Mouse (Mus musculus) testis, adult 10 weeks (tissue): ENCODE measurements around the gene Dspp. TPM values are rescaled to one million over a fixed set of nuclear protein-coding genes. Genes with fewer than 3 reads are reported as not detected.

ENCODE experiments used
- polyA plus RNA-seq: library from polyadenylated mRNA; stranded (reverse); fragments of 350-450 nt; fragmentation: Illumina TruSeq; extraction: RNeasy Lipid Tissue Mini Kit (QIAGEN cat#74804); gene quantifications from one replicate; pipeline ENCODE4 v1.2.3, GENCODE M21; 2014; ENCODE audit warnings: low read depth, low replicate concordance

Gene Dspp
- polyA plus RNA-seq = not detected

GRCm38 (mm10) chr5:104170412-104170811 is at the start of gene Dspp:
Gene Dspp, plus strand, starts transcription at chr5:104170712.

GRCm38 (mm10) chr5:104202351-104202750 is 31.8 kb downstream of the Dspp start, which contains the start of gene Dmp1:
Gene Dmp1, plus strand, starts transcription at chr5:104202613.

Other genes with a start within 250 kb of the Dspp start
- 0.27 TPM for gene Hsd17b13, start 193.3 kb upstream of the Dspp start, polyA plus RNA-seq
- 13.9 TPM for gene Hsd17b11, start 148.8 kb upstream of the Dspp start, polyA plus RNA-seq
- gene Nudt9, start 124.4 kb upstream of the Dspp start, polyA plus RNA-seq = 30.2 TPM
- 1.4 TPM for gene Gm17660, start 93.1 kb upstream of the Dspp start, polyA plus RNA-seq
- 34.7 TPM for gene Sparcl1, start 57.0 kb upstream of the Dspp start, polyA plus RNA-seq
- gene Dmp1, start 31.9 kb downstream of the Dspp start, polyA plus RNA-seq = not detected
- gene Ibsp, start 128.5 kb downstream of the Dspp start, polyA plus RNA-seq = 0.67 TPM
- gene Mepe, start 154.6 kb downstream of the Dspp start, polyA plus RNA-seq = 0.13 TPM